Mouse (Mus musculus) midbrain, postnatal 0 days (tissue): Measurements from ENCODE around the gene Xpnpep1. TPM values are rescaled to one million over a fixed set of nuclear protein-coding genes. Genes with fewer than 3 reads are reported as not detected.

Source experiments
- ATAC-seq: fragments of 200-750 bp; cut with Nextera tagmentation; 2 replicates; pipeline ENCODE4 v1.8.0; 2017; ENCODE audit warnings: moderate number of reproducible peaks, mild to moderate bottlenecking, moderate TSS enrichment, moderate library complexity; ENCODE audit not compliant: low FRiP score
- DNase-seq: peaks from one replicate; pipeline ENCODE4 v3.0.0-alpha.2; 2015; ENCODE audit warnings: low spot score
- H3K27ac ChIP-seq: fragments of 300-500 bp; sonication (generic); 2 replicates; pipeline ENCODE4 v1.5.1; 2014; ENCODE audit warnings: low read depth, mild to moderate bottlenecking, low read length, mixed read lengths
- H3K27me3 ChIP-seq: fragments of 300-500 bp; sonication (generic); 2 replicates; pipeline ENCODE4 v1.6.1; 2014; ENCODE audit warnings: low read length, control low read depth, mixed read lengths; ENCODE audit not compliant: insufficient read depth
- H3K36me3 ChIP-seq: fragments of 300-500 bp; sonication (generic); 2 replicates; pipeline ENCODE4 v1.6.1; 2014; ENCODE audit warnings: low read length, control low read depth, mixed read lengths; ENCODE audit not compliant: insufficient read depth
- H3K4me1 ChIP-seq: fragments of 300-500 bp; sonication (generic); 2 replicates; pipeline ENCODE4 v1.6.1; 2014; ENCODE audit warnings: mild to moderate bottlenecking, control low read depth, antibody characterized with exemption, low read length, mixed read lengths; ENCODE audit not compliant: insufficient read depth
- H3K4me2 ChIP-seq: fragments of 300-500 bp; sonication (generic); 2 replicates; pipeline ENCODE4 v1.6.1; 2014; ENCODE audit warnings: low read depth, mild to moderate bottlenecking, low read length, mixed read lengths; ENCODE audit not compliant: poor library complexity, severe bottlenecking
- H3K4me3 ChIP-seq: fragments of 300-500 bp; sonication (generic); 2 replicates; pipeline ENCODE4 v1.5.1; 2014; ENCODE audit warnings: low read depth, mild to moderate bottlenecking, low read length, moderate library complexity
- H3K9ac ChIP-seq: fragments of 300-500 bp; sonication (generic); replicated peaks from 2 replicates; pipeline ENCODE4 v1.6.1; 2014; ENCODE audit warnings: mild to moderate bottlenecking, low read length, moderate library complexity, mixed read lengths; ENCODE audit not compliant: poor library complexity, severe bottlenecking
- H3K9me3 ChIP-seq: fragments of 300-500 bp; sonication (generic); 2 replicates; pipeline ENCODE4 v1.6.1; 2016; ENCODE audit warnings: low read length, control low read depth
- CTCF ChIP-seq: IDR thresholded peaks from 2 replicates; pipeline ENCODE4 v1.5.1; 2016; ENCODE audit warnings: antibody characterized with exemption, mild to moderate bottlenecking
- WGBS: fragments of 180-500 bp; shearing (Covaris S2); extraction: QIAGEN DNeasy Blood & Tissue Kit; methylation state at CpG from one replicate; pipeline ENCODE4 v1.1.7; 2014; 5-methylcytosine and 5-hydroxymethylcytosine counted together
- polyA plus RNA-seq: library from polyadenylated mRNA; unstranded; fragments of >200 nt; fragmentation: Nextera tagmentation; extraction: Ambion mirVana; gene quantifications from 2 replicates; pipeline ENCODE4 v1.2.1, GENCODE M21; 2015
- total RNA-seq: library from RNA; depleted of rRNA; stranded (reverse); fragments of >200 nt; gene quantifications from 2 replicates; pipeline ENCODE4 v1.2.3, GENCODE M21; 2014

Gene Xpnpep1
- total and polyA plus RNA-seq, 2 experiments from 2014 or later, result 91.0 to 110 TPM

GRCm38 (mm10) chr19:53005978-53006377 lies 34.0 kb downstream of the Xpnpep1 start:
- 96% methylated on average over 19 of the region's 19 CpGs for WGBS
- Histone ChIP-seq H3K9me3 (no peaks in the 10 kb centered on the region), H3K4me3 (no peak overlapping the region), H3K27me3 (no peaks in the 10 kb centered on the region), H3K9ac (no peak overlapping the region), H3K36me3 (peaks cover 61% of the 10 kb centered on the region), H3K4me1 (no peaks in the 10 kb centered on the region), H3K27ac (no peak overlapping the region), H3K4me2 (no peak overlapping the region)
- DNase-seq (no peak), ATAC-seq (no peak)
- no peak for TF ChIP-seq CTCF

- no peak overlapping the region for H3K4me3 ChIP-seq
Measured at GRCm38 (mm10) chr19:53003554-53004365, 36.3 kb downstream of the Xpnpep1 start.

GRCm38 (mm10) chr19:53002166-53003095 lies 37.6 kb downstream of the Xpnpep1 start:
- Histone ChIP-seq H3K4me1 (no peaks in the 10 kb centered on the region), H3K27me3 (no peaks in the 10 kb centered on the region), H3K4me2 (no peak overlapping the region), H3K4me3 (no peak overlapping the region), H3K9me3 (no peaks in the 10 kb centered on the region), H3K9ac (no peak overlapping the region), H3K27ac (no peak overlapping the region), H3K36me3 (peaks cover 75% of the 10 kb centered on the region)
- WGBS, result 94% methylated on average over 23 of the region's 23 CpGs
- DNase-seq (no peak), ATAC-seq (no peak)
- no peak for TF ChIP-seq CTCF

More at GRCm38 (mm10) chr19:53003554-53004365, 36.3 kb downstream of the Xpnpep1 start:
- Histone ChIP-seq H3K4me2 (no peak overlapping the region), H3K36me3 (peaks cover 68% of the 10 kb centered on the region), H3K9ac (no peak overlapping the region), H3K9me3 (no peaks in the 10 kb centered on the region), H3K27me3 (no peaks in the 10 kb centered on the region), H3K4me1 (no peaks in the 10 kb centered on the region), H3K27ac (no peak overlapping the region)
- 97% methylated on average over 22 of the region's 22 CpGs for WGBS
- ATAC-seq (no peak), DNase-seq (no peak)
- no peak for TF ChIP-seq CTCF

GRCm38 (mm10) chr19:52992880-52993440 lies 47.1 kb downstream of the Xpnpep1 start:
- WGBS, result 71% methylated on average over 11 of the region's 11 CpGs
- peak; percentile 91 for TF ChIP-seq CTCF
- DNase-seq, result peak; percentile 77
- H3K36me3 ChIP-seq, result peaks cover 48% of the 10 kb centered on the region
- H3K9me3 ChIP-seq, result no peaks in the 10 kb centered on the region
- no peaks in the 10 kb centered on the region for H3K4me1 ChIP-seq
- no peak overlapping the region for H3K4me2 ChIP-seq
- no peak overlapping the region for H3K27ac ChIP-seq
- no peak overlapping the region for H3K9ac ChIP-seq
- peak; percentile 72 for ATAC-seq
- no peaks in the 10 kb centered on the region for H3K27me3 ChIP-seq
- H3K4me3 ChIP-seq, result no peak overlapping the region

GRCm38 (mm10) chr19:52991924-52992323 lies 48.1 kb downstream of the Xpnpep1 start:
- ATAC-seq (no peak), DNase-seq (no peak)
- Histone ChIP-seq H3K4me2 (no peak overlapping the region), H3K9ac (no peak overlapping the region), H3K4me3 (no peak overlapping the region), H3K27me3 (no peaks in the 10 kb centered on the region), H3K27ac (no peak overlapping the region), H3K9me3 (no peaks in the 10 kb centered on the region), H3K4me1 (no peaks in the 10 kb centered on the region), H3K36me3 (peaks cover 42% of the 10 kb centered on the region)
- 93% methylated on average over 10 of the region's 10 CpGs for WGBS
- no peak for TF ChIP-seq CTCF
